Mouse (Mus musculus) neural tube, embryonic 14.5 days (tissue): ENCODE results near the gene Rasal2. TPM values are rescaled to one million over a fixed set of nuclear protein-coding genes. Genes with fewer than 3 reads are reported as not detected.

Experiments used
- ATAC-seq: fragments of 200-750 bp; cut with Nextera tagmentation; 2 replicates; pipeline ENCODE4 v1.8.0; 2017; ENCODE audit warnings: low read depth, mild to moderate bottlenecking, moderate TSS enrichment, moderate library complexity
- H3K27ac ChIP-seq: fragments of 300-500 bp; sonication (generic); 2 replicates; pipeline ENCODE4 v1.5.1; 2014; ENCODE audit warnings: low read depth, mild to moderate bottlenecking, control low read depth, low read length, moderate library complexity, mixed read lengths
- H3K27me3 ChIP-seq: fragments of 300-500 bp; sonication (generic); 2 replicates; pipeline ENCODE4 v1.6.1; 2014; ENCODE audit warnings: low read length; ENCODE audit not compliant: control insufficient read depth, insufficient read depth
- H3K36me3 ChIP-seq: fragments of 300-500 bp; sonication (generic); 2 replicates; pipeline ENCODE4 v1.6.1; 2014; ENCODE audit warnings: low read length, mixed read lengths; ENCODE audit not compliant: control insufficient read depth, insufficient read depth
- H3K4me1 ChIP-seq: fragments of 300-500 bp; sonication (generic); 2 replicates; pipeline ENCODE4 v1.6.1; 2014; ENCODE audit warnings: low read length; ENCODE audit not compliant: control insufficient read depth, insufficient read depth
- H3K4me2 ChIP-seq: fragments of 300-500 bp; sonication (generic); 2 replicates; pipeline ENCODE4 v1.6.1; 2014; ENCODE audit warnings: mild to moderate bottlenecking, low read depth, low read length, control low read depth
- H3K4me3 ChIP-seq: fragments of 300-500 bp; sonication (generic); 2 replicates; pipeline ENCODE4 v1.5.1; 2014; ENCODE audit warnings: low read depth, low read length, control low read depth, mixed read lengths
- H3K9ac ChIP-seq: fragments of 300-500 bp; sonication (generic); replicated peaks from 2 replicates; pipeline ENCODE4 v1.6.1; 2014; ENCODE audit warnings: low read depth, mild to moderate bottlenecking, control low read depth, low read length, mixed read lengths
- H3K9me3 ChIP-seq: fragments of 300-500 bp; sonication (generic); 2 replicates; pipeline ENCODE4 v1.6.1; 2016; ENCODE audit warnings: low read length; ENCODE audit not compliant: control insufficient read depth
- WGBS: fragments of 180-500 bp; shearing (Covaris S2); extraction: QIAGEN DNeasy Blood & Tissue Kit; methylation state at CpG from one replicate; pipeline ENCODE4 v1.1.7; 2014; 5-methylcytosine and 5-hydroxymethylcytosine counted together
- polyA plus RNA-seq: library from polyadenylated mRNA; unstranded; fragments of >200 nt; fragmentation: Nextera tagmentation; extraction: Ambion mirVana; gene quantifications from 2 replicates; pipeline ENCODE4 v1.2.1, GENCODE M21; 2014

Gene Rasal2
- polyA plus RNA-seq, 1 experiment from 2014 or later = 46.4 TPM

DNA sequence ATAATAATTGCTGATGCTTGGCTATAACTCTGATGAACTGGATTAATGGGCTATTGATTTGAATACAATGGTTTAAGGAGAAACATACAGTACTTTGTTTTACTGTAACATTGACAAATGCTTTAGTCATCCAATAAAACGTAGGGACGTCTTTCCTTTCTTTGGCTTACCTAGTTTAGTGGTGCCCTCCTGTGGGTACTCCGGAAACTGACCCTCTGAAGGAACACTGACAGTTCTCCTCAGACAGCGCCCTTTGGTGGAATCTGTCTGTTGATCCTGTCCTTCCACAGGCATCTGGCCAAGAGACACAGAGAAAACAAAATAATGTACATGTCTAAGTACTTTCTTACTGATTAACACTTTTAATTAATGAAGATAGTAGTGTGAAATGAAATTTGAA is 125.8 kb downstream of the Rasal2 start:
- no peaks in the 10 kb centered on the region for H3K4me1 ChIP-seq
- H3K4me2 ChIP-seq = no peak overlapping the region
- H3K4me3 ChIP-seq = no peak overlapping the region
- no peak for ATAC-seq
- H3K27ac ChIP-seq = no peak overlapping the region
- H3K36me3 ChIP-seq = no peaks in the 10 kb centered on the region
- 10% methylated on average over 4 of the region's 4 CpGs for WGBS
- no peaks in the 10 kb centered on the region for H3K9me3 ChIP-seq
- no peaks in the 10 kb centered on the region for H3K27me3 ChIP-seq
- no peak overlapping the region for H3K9ac ChIP-seq

DNA sequence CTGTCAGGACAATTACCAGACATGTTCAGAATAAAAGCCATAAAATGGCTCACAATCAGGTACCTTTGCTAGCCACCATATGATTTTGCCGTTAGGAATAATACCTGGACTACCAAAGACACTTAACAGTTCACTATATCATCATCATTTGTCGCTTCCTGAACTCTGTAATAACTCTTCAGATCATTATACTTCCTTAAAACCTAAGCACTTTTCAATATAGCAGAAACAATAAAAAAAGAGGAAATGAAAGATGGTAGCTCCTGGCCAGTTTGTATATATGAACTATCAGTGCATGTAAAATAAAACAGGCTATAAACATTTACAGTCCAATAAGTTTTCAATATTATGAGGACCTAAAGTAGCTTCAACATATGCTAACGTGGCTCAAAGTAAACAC is 127.0 kb downstream of the Rasal2 start:
- WGBS = 68% methylated on average over 3 of the region's 3 CpGs
- H3K27me3 ChIP-seq = no peaks in the 10 kb centered on the region

DNA sequence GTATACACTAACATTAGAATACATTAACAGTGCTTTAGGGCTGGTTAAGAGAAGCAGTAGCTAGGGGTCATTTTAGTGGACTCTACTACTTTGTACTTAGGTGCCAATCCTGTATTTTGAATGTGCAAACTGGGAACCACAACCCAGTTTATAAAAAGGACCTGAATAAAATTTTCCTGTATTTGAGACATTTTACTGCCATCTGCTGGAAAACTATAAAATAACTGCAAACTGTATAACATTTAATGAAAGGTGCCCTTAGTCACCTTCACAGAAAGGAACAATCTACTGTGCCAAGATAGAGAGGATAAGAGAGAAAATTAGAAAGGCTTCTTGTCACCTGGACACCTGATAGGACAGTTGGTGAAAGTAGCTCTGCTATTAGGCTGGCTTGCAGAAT is 131.6 kb downstream of the Rasal2 start:
- Histone ChIP-seq H3K4me3 (no peak overlapping the region), H3K9me3 (no peaks in the 10 kb centered on the region), H3K4me1 (no peaks in the 10 kb centered on the region), H3K27me3 (no peaks in the 10 kb centered on the region), H3K9ac (no peak overlapping the region), H3K27ac (no peak overlapping the region), H3K36me3 (no peaks in the 10 kb centered on the region), H3K4me2 (no peak overlapping the region)
- no peak for ATAC-seq

More for the DNA sequence above, 127.0 kb downstream of the Rasal2 start:
- H3K9ac ChIP-seq = no peak overlapping the region
- H3K27ac ChIP-seq = no peak overlapping the region
- H3K4me1 ChIP-seq = no peaks in the 10 kb centered on the region
- no peak overlapping the region for H3K4me2 ChIP-seq
- no peaks in the 10 kb centered on the region for H3K36me3 ChIP-seq
- no peaks in the 10 kb centered on the region for H3K9me3 ChIP-seq
- H3K4me3 ChIP-seq = no peak overlapping the region
- no peak for ATAC-seq

DNA sequence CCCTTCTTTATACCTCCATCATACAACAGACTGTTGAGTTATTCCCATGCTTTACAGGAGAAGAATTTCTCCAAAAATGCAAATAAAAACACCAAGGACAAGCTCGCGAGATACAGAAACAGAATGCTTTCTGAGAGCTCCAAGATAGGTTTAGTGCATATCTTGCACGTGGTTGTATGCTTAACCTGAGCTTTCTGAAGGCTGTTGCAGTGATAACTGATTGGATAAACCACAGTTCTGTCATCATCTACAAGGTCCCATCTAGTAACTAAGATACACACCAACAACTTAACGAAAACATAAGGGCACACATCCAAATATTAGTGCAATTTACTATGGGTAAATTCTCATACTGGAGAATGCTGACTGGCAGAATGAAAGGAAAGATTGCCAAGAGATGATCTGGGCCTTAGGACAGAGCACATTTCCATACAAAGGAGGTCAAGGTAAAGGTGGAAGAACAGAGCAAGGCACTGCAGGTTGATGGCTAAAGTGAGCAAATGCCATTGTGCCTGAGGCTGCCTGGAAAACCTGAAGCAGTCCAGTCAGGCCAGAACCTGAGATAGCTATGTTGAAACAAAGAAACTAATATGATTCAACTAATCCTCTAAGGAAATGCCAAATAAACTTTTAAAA is 136.6 kb downstream of the Rasal2 start:
- H3K4me2 ChIP-seq = no peak overlapping the region
- H3K36me3 ChIP-seq = no peaks in the 10 kb centered on the region
- no peak overlapping the region for H3K9ac ChIP-seq
- ATAC-seq = no peak
- no peaks in the 10 kb centered on the region for H3K4me1 ChIP-seq
- H3K4me3 ChIP-seq = no peak overlapping the region
- H3K27ac ChIP-seq = no peak overlapping the region
- no peaks in the 10 kb centered on the region for H3K27me3 ChIP-seq
- 88% methylated on average over 4 of the region's 4 CpGs for WGBS
- no peaks in the 10 kb centered on the region for H3K9me3 ChIP-seq

DNA sequence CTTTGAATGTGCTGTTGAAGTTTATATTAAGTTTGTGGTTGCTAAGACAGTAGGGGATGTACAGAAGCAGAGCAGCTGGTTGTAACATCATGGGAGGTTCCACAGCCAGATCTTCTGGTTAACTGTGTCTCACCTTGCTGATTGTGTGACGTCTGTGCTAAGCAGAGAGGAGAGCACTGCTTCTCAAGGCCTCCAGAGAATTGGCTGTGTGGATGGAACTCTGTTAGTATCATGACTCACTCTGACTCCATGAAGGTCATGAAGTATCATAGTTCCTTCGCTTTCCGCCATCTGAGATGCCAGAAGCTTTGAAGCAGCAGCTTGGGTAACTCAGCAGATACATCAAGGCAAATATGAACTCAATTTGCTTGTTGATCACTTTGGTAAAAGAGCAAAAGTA is 144.5 kb downstream of the Rasal2 start:
- Histone ChIP-seq H3K27me3 (no peaks in the 10 kb centered on the region), H3K36me3 (no peaks in the 10 kb centered on the region), H3K4me3 (no peak overlapping the region), H3K9me3 (no peaks in the 10 kb centered on the region), H3K4me1 (no peaks in the 10 kb centered on the region), H3K27ac (no peak overlapping the region), H3K4me2 (no peak overlapping the region), H3K9ac (no peak overlapping the region)
- no peak for ATAC-seq
- WGBS = 92% methylated on average over 3 of the region's 3 CpGs

DNA sequence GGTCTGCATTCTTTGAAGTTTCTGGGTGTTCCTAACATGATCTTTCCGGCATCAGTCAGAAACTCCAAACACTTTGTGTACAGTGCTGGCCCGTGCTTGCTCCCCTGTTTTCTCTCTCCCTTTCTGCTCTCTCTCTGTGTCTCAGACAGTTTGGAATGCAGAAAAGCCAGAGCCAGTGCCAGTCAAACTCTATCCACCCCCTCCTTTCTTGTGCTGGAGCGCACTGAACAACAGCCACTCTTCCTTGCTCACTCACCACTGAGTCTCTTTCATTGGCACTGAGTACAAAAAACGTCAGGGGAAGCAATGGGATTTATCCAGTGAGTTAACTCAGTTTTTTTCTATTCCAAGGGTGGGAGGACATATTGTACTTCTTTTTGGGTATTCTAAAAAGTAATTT is 155.8 kb downstream of the Rasal2 start:
- ATAC-seq = peak; percentile 77
- no peaks in the 10 kb centered on the region for H3K36me3 ChIP-seq
- H3K27ac ChIP-seq = no peak overlapping the region
- no peak overlapping the region for H3K9ac ChIP-seq
- no peaks in the 10 kb centered on the region for H3K27me3 ChIP-seq
- H3K9me3 ChIP-seq = no peaks in the 10 kb centered on the region
- H3K4me3 ChIP-seq = no peak overlapping the region
- no peaks in the 10 kb centered on the region for H3K4me1 ChIP-seq
- WGBS = 24% methylated on average over 4 of the region's 4 CpGs
- H3K4me2 ChIP-seq = no peak overlapping the region

DNA sequence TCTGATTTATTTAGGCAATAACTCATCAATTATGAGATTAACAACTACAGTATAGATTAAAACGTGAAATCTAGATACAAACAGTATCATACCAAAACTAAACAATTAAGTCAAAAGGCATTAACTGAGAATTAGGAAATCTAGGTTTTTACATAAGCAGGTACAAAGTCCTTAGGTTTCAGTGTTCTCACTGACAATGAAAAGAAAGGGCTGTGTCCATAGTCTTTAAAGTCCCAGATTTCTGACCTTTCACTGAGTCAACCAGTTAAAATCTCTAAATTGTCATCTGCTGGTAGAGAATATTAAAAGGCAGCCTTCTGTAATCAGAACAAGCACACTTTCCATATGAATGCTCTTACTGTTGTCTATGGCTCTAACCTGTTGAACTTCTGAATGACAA is 156.6 kb downstream of the Rasal2 start:
- H3K9me3 ChIP-seq = no peaks in the 10 kb centered on the region
- no peak overlapping the region for H3K4me2 ChIP-seq
- no peak overlapping the region for H3K27ac ChIP-seq
- no peaks in the 10 kb centered on the region for H3K27me3 ChIP-seq
- H3K4me1 ChIP-seq = no peaks in the 10 kb centered on the region
- H3K36me3 ChIP-seq = no peaks in the 10 kb centered on the region
- WGBS = 88% methylated on average over 1 of the region's 1 CpGs
- no peak for ATAC-seq
- H3K4me3 ChIP-seq = no peak overlapping the region
- no peak overlapping the region for H3K9ac ChIP-seq

DNA sequence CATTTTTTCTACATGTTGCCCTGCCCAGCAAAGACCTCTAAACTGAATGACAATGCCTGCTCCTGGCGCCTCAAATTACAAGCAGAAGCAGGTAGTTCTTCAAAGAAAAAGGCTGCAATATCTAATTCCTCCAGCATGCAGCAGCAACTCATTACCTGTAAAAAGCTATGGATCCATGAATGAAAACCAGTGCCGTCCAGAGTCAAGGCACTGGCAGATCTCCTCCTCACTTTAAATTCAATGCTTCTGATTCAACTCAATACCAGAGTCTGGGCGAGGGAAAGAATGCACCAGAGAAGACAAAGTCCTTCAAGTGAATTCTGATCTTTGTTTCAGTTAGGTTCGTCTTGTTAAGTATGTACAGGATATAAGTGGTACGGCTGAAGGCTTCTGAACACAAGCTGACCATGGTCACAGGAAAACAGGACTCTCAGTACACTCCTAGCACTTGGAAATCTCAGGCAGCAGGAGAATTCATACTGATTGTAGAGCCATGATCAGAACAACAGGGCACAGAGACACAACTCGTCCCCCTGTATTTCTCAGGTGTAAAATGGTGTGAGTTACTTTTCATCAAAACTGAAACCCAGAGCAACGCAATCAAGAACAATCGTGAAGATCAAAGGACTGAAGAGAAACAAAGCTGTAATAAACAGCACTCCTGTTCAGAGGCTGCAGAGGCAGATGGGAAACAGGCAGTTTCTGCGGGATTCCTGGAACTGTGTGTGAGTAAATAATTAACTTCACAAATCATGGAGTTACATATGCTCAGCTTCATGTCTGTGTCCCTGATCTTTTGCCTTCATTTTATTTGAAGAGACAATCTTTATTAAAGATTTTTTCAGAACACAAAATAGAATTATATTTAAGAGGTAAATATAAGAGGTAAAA is 158.6 kb downstream of the Rasal2 start:
- no peak for ATAC-seq

DNA sequence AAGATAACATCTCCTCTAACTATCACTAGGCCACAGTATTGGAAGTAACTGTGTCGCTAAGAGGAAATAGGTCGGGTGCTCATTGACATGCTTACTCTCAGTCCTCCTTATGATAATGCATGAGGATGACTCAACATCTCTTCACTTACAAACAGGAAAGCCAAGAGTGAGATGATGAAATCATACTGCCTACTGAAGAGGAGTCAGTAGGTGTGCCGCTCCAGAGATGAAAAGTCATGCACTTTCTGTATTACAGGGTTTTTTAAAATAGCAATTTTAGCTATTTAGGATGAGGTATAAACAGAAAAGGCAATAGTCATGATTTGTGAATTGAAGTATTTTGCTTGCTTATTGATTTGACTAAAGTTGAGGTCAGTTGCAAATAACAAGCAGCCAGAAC is 164.3 kb downstream of the Rasal2 start:
- Histone ChIP-seq H3K4me2 (no peak overlapping the region), H3K36me3 (no peaks in the 10 kb centered on the region), H3K9ac (no peak overlapping the region), H3K27me3 (no peaks in the 10 kb centered on the region), H3K9me3 (no peaks in the 10 kb centered on the region), H3K4me1 (no peaks in the 10 kb centered on the region), H3K4me3 (no peak overlapping the region), H3K27ac (no peak overlapping the region)
- 84% methylated on average over 3 of the region's 3 CpGs for WGBS
- no peak for ATAC-seq

More for the DNA sequence above, 158.6 kb downstream of the Rasal2 start:
- no peak overlapping the region for H3K9ac ChIP-seq
- no peak overlapping the region for H3K4me3 ChIP-seq
- no peaks in the 10 kb centered on the region for H3K9me3 ChIP-seq
- WGBS = 46% methylated on average over 9 of the region's 9 CpGs
- H3K27me3 ChIP-seq = no peaks in the 10 kb centered on the region
- peak overlapping the region; percentile 17; the same call in 1 of the 2 replicates for H3K27ac ChIP-seq
- H3K4me1 ChIP-seq = no peaks in the 10 kb centered on the region
- H3K36me3 ChIP-seq = no peaks in the 10 kb centered on the region
- no peak overlapping the region for H3K4me2 ChIP-seq
